Mouse (Mus musculus): ENCODE results near the gene Trpm4. TPM values are rescaled to one million over a fixed set of nuclear protein-coding genes. Genes with fewer than 3 reads are reported as not detected.
"Not testable (repeated sequence)": the region's sequence is repeated elsewhere in the genome, so short reads cannot be mapped to it uniquely, and the experiment has no call there.

Gene Trpm4
- polyA plus RNA-seq, 1 experiment from 2014 or later = 6.8 TPM

- Histone ChIP-seq H3K9me3 (ENCODE audit: control insufficient read depth, low read length) (no peaks in the 10 kb centered on the region), H3K4me2 (ENCODE audit: low read depth, low read length, severe bottlenecking) (no peak overlapping the region), H3K9ac (ENCODE audit: low read length) (no peak overlapping the region), H3K4me1 (replicated peaks; ENCODE audit: control insufficient read depth, insufficient read depth, low read length) (no peaks in the 10 kb centered on the region), H3K4me3 (ENCODE audit: low read depth, low read length) (no peak overlapping the region), H3K36me3 (ENCODE audit: control insufficient read depth, insufficient read depth, low read length) (no peaks in the 10 kb centered on the region), H3K27ac (ENCODE audit: low read depth, low read length) (no peak overlapping the region), H3K27me3 (ENCODE audit: control insufficient read depth, insufficient read depth, low read length) (no peaks in the 10 kb centered on the region)
- no peak for ATAC-seq (replicated peaks; ENCODE audit: low FRiP score)
- DNase-seq (ENCODE audit: low spot score) = peak; percentile 26
- WGBS = 83% methylated on average over 3 of the region's 3 CpGs
These were observed 69.2 kb downstream of the Trpm4 start for GRCm38 (mm10) chr7:45264348-45264747.

- Histone ChIP-seq H3K4me3 (ENCODE audit: low read depth, low read length) (no peak overlapping the region), H3K4me2 (ENCODE audit: low read depth, low read length, severe bottlenecking) (no peak overlapping the region), H3K36me3 (ENCODE audit: control insufficient read depth, insufficient read depth, low read length) (no peaks in the 10 kb centered on the region), H3K9me3 (ENCODE audit: control insufficient read depth, low read length) (no peaks in the 10 kb centered on the region), H3K27ac (ENCODE audit: low read depth, low read length) (no peak overlapping the region), H3K4me1 (replicated peaks; ENCODE audit: control insufficient read depth, insufficient read depth, low read length) (no peaks in the 10 kb centered on the region), H3K9ac (ENCODE audit: low read length) (no peak overlapping the region), H3K27me3 (ENCODE audit: control insufficient read depth, insufficient read depth, low read length) (no peaks in the 10 kb centered on the region)
- no peak for ATAC-seq (replicated peaks; ENCODE audit: low FRiP score)
- 77% methylated on average over 7 of the region's 7 CpGs for WGBS
- peak; percentile 34 for DNase-seq (ENCODE audit: low spot score)
These were observed 70.5 kb downstream of the Trpm4 start for GRCm38 (mm10) chr7:45263006-45263607.

GRCm38 (mm10) chr7:45262266-45262665 lies 71.3 kb downstream of the Trpm4 start:
- ATAC-seq (replicated peaks; ENCODE audit: low FRiP score) (no peak), DNase-seq (ENCODE audit: low spot score) (no peak)
- 82% methylated on average over 7 of the region's 7 CpGs for WGBS
- no peaks in the 10 kb centered on the region for H3K4me1 ChIP-seq (replicated peaks; ENCODE audit: control insufficient read depth, insufficient read depth, low read length)
- H3K36me3 ChIP-seq (ENCODE audit: control insufficient read depth, insufficient read depth, low read length) = no peaks in the 10 kb centered on the region
- no peaks in the 10 kb centered on the region for H3K9me3 ChIP-seq (ENCODE audit: control insufficient read depth, low read length)
- no peak overlapping the region for H3K9ac ChIP-seq (ENCODE audit: low read length)
- no peak overlapping the region for H3K4me2 ChIP-seq (ENCODE audit: low read depth, low read length, severe bottlenecking)
- no peaks in the 10 kb centered on the region for H3K27me3 ChIP-seq (ENCODE audit: control insufficient read depth, insufficient read depth, low read length)
- no peak overlapping the region for H3K4me3 ChIP-seq (ENCODE audit: low read depth, low read length)
- no peak overlapping the region for H3K27ac ChIP-seq (ENCODE audit: low read depth, low read length)

GRCm38 (mm10) chr7:45259281-45259680 lies 74.3 kb downstream of the Trpm4 start:
- no peak overlapping the region for H3K4me2 ChIP-seq (ENCODE audit: low read depth, low read length, severe bottlenecking)
- no peak overlapping the region for H3K27ac ChIP-seq (ENCODE audit: low read depth, low read length)
- no peak overlapping the region for H3K4me3 ChIP-seq (ENCODE audit: low read depth, low read length)
- H3K4me1 ChIP-seq (replicated peaks; ENCODE audit: control insufficient read depth, insufficient read depth, low read length) = no peaks in the 10 kb centered on the region
- no peak overlapping the region for H3K9ac ChIP-seq (ENCODE audit: low read length)
- DNase-seq (ENCODE audit: low spot score) (peak; percentile 42), ATAC-seq (replicated peaks; ENCODE audit: low FRiP score) (no peak)
- H3K9me3 ChIP-seq (ENCODE audit: control insufficient read depth, low read length) = no peaks in the 10 kb centered on the region
- no peaks in the 10 kb centered on the region for H3K36me3 ChIP-seq (ENCODE audit: control insufficient read depth, insufficient read depth, low read length)
- WGBS = 89% methylated on average over 8 of the region's 8 CpGs
- no peaks in the 10 kb centered on the region for H3K27me3 ChIP-seq (ENCODE audit: control insufficient read depth, insufficient read depth, low read length)

GRCm38 (mm10) chr7:45257063-45257840 lies 76.3 kb downstream of the Trpm4 start:
- H3K9me3 ChIP-seq (ENCODE audit: control insufficient read depth, low read length) = no peaks in the 10 kb centered on the region
- 68% methylated on average over 11 of the region's 11 CpGs for WGBS
- H3K4me3 ChIP-seq (ENCODE audit: low read depth, low read length) = no peak overlapping the region
- H3K27me3 ChIP-seq (ENCODE audit: control insufficient read depth, insufficient read depth, low read length) = no peaks in the 10 kb centered on the region
- H3K27ac ChIP-seq (ENCODE audit: low read depth, low read length) = no peak overlapping the region
- no peak for ATAC-seq (replicated peaks; ENCODE audit: low FRiP score)
- H3K4me2 ChIP-seq (ENCODE audit: low read depth, low read length, severe bottlenecking) = no peak overlapping the region
- DNase-seq (ENCODE audit: low spot score) = peak; percentile 38
- no peaks in the 10 kb centered on the region for H3K4me1 ChIP-seq (replicated peaks; ENCODE audit: control insufficient read depth, insufficient read depth, low read length)
- H3K9ac ChIP-seq (ENCODE audit: low read length) = no peak overlapping the region
- H3K36me3 ChIP-seq (ENCODE audit: control insufficient read depth, insufficient read depth, low read length) = no peaks in the 10 kb centered on the region

- H3K4me2 ChIP-seq (ENCODE audit: low read depth, low read length, severe bottlenecking); H3K9ac ChIP-seq (ENCODE audit: low read length); ATAC-seq (replicated peaks; ENCODE audit: low FRiP score); H3K4me3 ChIP-seq (ENCODE audit: low read depth, low read length); H3K27ac ChIP-seq (ENCODE audit: low read depth, low read length); H3K4me1 ChIP-seq (replicated peaks; ENCODE audit: control insufficient read depth, insufficient read depth, low read length); H3K9me3 ChIP-seq (ENCODE audit: control insufficient read depth, low read length); H3K27me3 ChIP-seq (ENCODE audit: control insufficient read depth, insufficient read depth, low read length); H3K36me3 ChIP-seq (ENCODE audit: control insufficient read depth, insufficient read depth, low read length): not testable (repeated sequence)
- peak; percentile 20 for DNase-seq (ENCODE audit: low spot score)
- 87% methylated on average over 5 of the region's 7 CpGs for WGBS
These were observed 77.8 kb downstream of the Trpm4 start for GRCm38 (mm10) chr7:45255822-45256221.

- no peaks in the 10 kb centered on the region for H3K9me3 ChIP-seq (ENCODE audit: control insufficient read depth, low read length)
- H3K4me2 ChIP-seq (ENCODE audit: low read depth, low read length, severe bottlenecking) = no peak overlapping the region
- H3K36me3 ChIP-seq (ENCODE audit: control insufficient read depth, insufficient read depth, low read length) = no peaks in the 10 kb centered on the region
- 93% methylated on average over 8 of the region's 8 CpGs for WGBS
- H3K27me3 ChIP-seq (ENCODE audit: control insufficient read depth, insufficient read depth, low read length) = no peaks in the 10 kb centered on the region
- H3K4me1 ChIP-seq (replicated peaks; ENCODE audit: control insufficient read depth, insufficient read depth, low read length) = no peaks in the 10 kb centered on the region
- DNase-seq (ENCODE audit: low spot score) = peak; percentile 39
- no peak for ATAC-seq (replicated peaks; ENCODE audit: low FRiP score)
- no peak overlapping the region for H3K4me3 ChIP-seq (ENCODE audit: low read depth, low read length)
- no peak overlapping the region for H3K9ac ChIP-seq (ENCODE audit: low read length)
- H3K27ac ChIP-seq (ENCODE audit: low read depth, low read length) = no peak overlapping the region
These were observed 79.8 kb downstream of the Trpm4 start for GRCm38 (mm10) chr7:45253806-45254205.

All from forebrain, embryonic 11.5 days (tissue).